Mouse (Mus musculus) B cell, adult 2 months (primary cell): ENCODE results near the gene Sfmbt2.

Source experiments
- DNase-seq, 2 experiments: peaks; one replicate each; pipeline ENCODE4 v3.0.0; 2022

Gene Sfmbt2

DNA sequence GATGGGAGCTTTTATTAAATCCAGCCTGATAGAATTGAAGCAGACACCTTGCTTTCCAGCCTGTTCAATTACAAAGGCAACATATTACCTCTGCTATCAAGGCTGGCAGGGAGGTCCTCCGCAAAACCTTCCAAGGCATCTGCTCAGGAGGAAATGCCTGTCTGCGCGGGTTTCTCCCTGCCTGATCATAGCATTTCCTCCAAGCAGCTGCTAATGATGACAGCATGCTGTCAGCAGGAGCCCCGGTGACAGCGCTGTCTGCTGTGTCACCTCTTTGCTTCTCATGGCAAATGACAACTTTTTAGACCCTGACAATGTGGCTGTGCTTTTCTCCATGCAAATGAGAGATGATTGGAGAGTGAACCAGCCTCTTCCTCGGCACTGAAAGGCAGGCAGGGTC lies 199.1 kb downstream of the Sfmbt2 start:
- no peak for DNase-seq

DNA sequence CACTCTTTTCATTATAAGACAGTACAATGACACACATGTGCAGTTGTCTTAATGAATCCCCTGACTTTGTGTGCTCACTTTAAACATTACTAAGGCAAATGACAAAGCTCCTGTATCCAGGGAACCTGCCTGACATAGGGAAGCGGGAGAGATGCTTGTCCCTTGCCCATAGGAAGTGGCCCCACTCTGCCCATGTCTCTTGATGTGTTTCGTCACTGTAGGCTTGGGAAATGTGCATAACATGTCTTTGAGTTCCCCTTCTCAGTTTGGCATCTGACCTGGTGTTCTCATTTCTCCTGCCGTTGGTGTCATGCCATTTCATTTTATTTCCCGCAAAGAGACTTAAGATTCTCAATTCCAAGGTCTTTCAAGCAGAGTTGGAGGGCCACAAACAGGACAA lies 202.0 kb downstream of the Sfmbt2 start:
- no peak for DNase-seq

GRCm38 (mm10) chr2:10575962-10576740 lies 205.8 kb downstream of the Sfmbt2 start:
- DNase-seq = no peak

DNA sequence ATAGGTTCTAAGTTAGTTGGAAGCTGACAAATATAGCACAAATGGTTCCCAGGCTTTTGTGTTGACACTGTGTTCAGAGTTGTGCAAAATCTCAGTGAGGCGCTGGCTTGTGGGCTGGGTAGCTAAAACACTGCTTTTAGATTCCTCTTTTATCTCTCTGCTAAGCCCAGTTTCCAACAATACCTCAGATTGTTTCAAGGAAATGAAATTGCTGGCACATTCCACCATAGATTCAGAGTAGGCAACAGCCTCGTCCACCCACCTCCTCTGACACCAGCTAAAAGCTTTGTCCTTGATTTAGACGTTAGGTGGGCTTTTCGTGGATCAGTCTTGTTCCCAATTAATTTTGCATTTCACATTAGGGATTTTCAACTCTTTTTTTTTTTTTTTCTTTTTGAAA lies 212.4 kb downstream of the Sfmbt2 start:
- DNase-seq = no peak

DNA sequence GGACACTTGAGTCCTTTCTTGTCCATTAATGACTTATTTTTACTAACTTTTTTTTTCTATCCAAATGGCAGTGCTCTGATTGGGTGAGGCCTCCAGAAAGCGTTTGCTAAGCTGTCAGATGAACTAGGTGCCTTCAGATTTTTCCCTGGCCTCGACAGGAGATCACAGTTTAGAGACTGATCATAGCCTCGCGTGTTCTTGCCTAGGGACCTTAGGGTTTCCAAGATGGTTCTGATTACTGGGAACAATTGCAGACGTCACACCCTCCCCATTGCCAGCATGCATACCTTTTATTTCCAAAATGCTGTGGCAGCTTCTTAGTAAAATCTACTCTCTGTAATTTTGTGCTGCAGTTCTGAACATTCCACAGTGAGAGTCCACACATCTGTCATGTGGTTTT lies 212.8 kb downstream of the Sfmbt2 start:
- DNase-seq = no peak

DNA sequence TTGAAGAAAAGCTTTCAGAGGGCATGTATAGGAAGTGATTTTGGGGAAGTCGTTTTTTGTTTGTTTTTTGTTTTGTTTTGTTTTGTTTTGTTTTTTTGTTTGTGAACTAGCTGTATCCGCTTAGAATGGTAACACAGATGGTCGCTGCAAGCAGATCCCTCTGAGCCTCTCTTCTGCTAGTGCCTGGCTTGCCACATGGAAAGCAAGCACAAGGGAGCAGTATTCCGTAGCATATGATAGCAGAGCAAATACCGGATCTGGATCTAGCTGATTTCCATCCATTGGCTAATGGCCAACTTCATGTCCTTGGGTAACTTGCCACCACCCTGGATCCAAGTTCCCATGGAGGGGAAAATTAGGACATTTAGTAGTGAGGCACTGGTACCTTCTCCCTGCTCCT lies 221.0 kb downstream of the Sfmbt2 start:
- no peak for DNase-seq

- no peak for DNase-seq
Measured at GRCm38 (mm10) chr2:10615500-10615899, 245.2 kb downstream of the Sfmbt2 start.
